Mouse (Mus musculus) forebrain, embryonic 15.5 days (tissue): ENCODE results near the gene Arhgap31. TPM values are rescaled to one million over a fixed set of nuclear protein-coding genes. Genes with fewer than 3 reads are reported as not detected.

ENCODE experiments used
- ATAC-seq: fragments of 200-750 bp; cut with Nextera tagmentation; replicated peaks from 2 replicates; pipeline ENCODE4 v1.8.0; 2017; ENCODE audit warnings: mild to moderate bottlenecking, moderate TSS enrichment, moderate library complexity
- H3K27ac ChIP-seq: fragments of 300-500 bp; sonication (generic); replicated peaks from 2 replicates; pipeline ENCODE4 v1.5.1; 2015; ENCODE audit warnings: mild to moderate bottlenecking, inconsistent platforms
- H3K27me3 ChIP-seq: fragments of 300-500 bp; sonication (generic); 2 replicates; pipeline ENCODE4 v1.6.1; 2015; ENCODE audit warnings: inconsistent platforms
- H3K36me3 ChIP-seq: fragments of 300-500 bp; sonication (generic); 2 replicates; pipeline ENCODE4 v1.6.1; 2015; ENCODE audit warnings: mild to moderate bottlenecking, inconsistent platforms
- H3K4me1 ChIP-seq: fragments of 300-500 bp; sonication (generic); 2 replicates; pipeline ENCODE4 v1.6.1; 2015; ENCODE audit warnings: inconsistent platforms
- H3K4me2 ChIP-seq: fragments of 300-500 bp; sonication (generic); replicated peaks from 2 replicates; pipeline ENCODE4 v1.6.1; 2015; ENCODE audit warnings: mild to moderate bottlenecking, inconsistent platforms
- H3K4me3 ChIP-seq: fragments of 300-500 bp; sonication (generic); 2 replicates; pipeline ENCODE4 v1.5.1; 2015; ENCODE audit warnings: mild to moderate bottlenecking, inconsistent platforms
- H3K9ac ChIP-seq: fragments of 300-500 bp; sonication (generic); replicated peaks from 2 replicates; pipeline ENCODE4 v1.6.1; 2015; ENCODE audit warnings: mild to moderate bottlenecking, inconsistent platforms
- H3K9me3 ChIP-seq: fragments of 300-500 bp; sonication (generic); 2 replicates; pipeline ENCODE4 v1.6.1; 2016; ENCODE audit warnings: inconsistent platforms
- WGBS: fragments of 180-500 bp; shearing (Covaris S2); methylation state at CpG from one replicate; pipeline ENCODE4 v1.1.7; 2015; ENCODE audit warnings: mixed read lengths; 5-methylcytosine and 5-hydroxymethylcytosine counted together
- polyA plus RNA-seq: library from polyadenylated mRNA; unstranded; fragments of >200 nt; fragmentation: Nextera tagmentation; extraction: Ambion mirVana; gene quantifications from 2 replicates; pipeline ENCODE4 v1.2.1, GENCODE M21; 2015

Arhgap31 gene
- 3.4 and 3.6 TPM in 2 replicates for polyA plus RNA-seq

DNA sequence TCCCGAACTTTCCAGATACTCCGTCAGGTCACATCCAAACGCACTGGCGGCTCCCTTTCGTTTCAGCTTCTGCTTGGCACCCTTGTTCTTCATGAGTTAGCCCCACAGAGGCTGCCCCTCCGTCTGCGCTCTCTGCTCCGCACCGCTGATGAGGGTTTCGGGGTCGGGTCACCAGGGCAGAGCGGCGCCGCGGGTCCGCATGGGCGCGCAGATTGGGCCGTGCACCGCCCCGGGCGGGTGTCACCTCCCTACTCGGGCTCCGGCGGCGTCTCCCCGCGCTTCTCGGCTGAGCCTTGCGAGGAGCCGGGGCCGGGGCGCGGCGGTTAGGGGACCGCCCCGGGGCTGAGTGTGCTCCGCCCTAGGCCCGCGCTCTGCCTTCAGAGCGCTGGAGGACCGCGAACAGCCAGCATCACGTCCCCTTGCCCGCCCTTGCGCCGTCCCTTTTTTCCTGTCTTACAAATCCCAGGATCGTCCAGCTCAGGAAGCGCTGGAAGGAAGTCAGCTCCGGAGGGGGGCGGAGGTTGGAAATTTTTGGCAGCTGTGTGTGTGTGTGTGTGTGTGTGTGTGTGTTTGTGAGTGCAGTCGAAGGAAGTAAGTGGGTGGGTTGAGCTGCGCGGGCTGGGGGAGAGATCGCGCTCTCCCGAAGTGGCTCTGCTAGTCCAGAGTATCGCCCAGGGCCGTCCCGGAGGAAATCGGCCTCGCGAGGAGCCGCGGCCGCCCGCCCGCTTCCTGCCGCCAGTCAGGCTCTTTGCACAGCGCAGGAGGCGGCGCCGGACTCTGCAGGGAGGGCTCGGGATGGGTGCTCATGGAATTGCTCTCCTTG is at the start of gene Arhgap31:
Gene Arhgap31, minus strand, starts transcription at position 694 of the 823 bp plus-strand sequence.
- WGBS: 0% methylated on average over 60 of the region's 74 CpGs
- no peaks in the 10 kb centered on the region for H3K27me3 ChIP-seq
- peak; percentile 94 for ATAC-seq

DNA sequence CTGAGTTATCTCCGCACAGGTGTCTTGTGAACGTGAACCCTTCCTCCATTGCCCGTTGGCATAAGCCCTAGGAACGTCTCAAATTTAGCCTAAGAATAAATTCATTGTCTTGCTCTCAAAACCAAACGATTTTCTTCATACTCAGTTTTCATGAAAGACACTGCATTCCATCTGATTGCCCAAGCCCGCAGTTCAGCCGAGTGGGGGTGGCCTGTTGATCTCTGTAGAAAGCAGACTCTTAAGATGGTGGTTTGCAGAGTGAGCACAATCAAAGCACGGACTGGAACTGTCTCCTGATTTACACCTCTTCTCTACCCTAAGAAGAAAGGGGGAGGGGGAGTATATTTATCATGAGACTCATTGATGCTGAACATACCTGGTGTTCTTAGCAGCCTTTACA is 49.3 kb upstream of the Arhgap31 start:
- Histone ChIP-seq H3K4me2 (no peak overlapping the region), H3K9me3 (no peaks in the 10 kb centered on the region), H3K9ac (no peak overlapping the region), H3K4me1 (no peaks in the 10 kb centered on the region), H3K27me3 (no peaks in the 10 kb centered on the region), H3K4me3 (no peak overlapping the region), H3K27ac (no peak overlapping the region), H3K36me3 (peaks cover 20% of the 10 kb centered on the region)
- ATAC-seq: no peak
- WGBS: 91% methylated on average over 8 of the region's 8 CpGs

More for the DNA sequence above, at the start of gene Arhgap31:
- peak within 1 kb of the TSS; percentile 58 for H3K4me3 ChIP-seq
- H3K4me1 ChIP-seq: peaks cover 10% of the 10 kb centered on the region
- H3K9ac ChIP-seq: peak within 1 kb of the TSS; percentile 62
- H3K9me3 ChIP-seq: no peaks in the 10 kb centered on the region
- no peaks in the 10 kb centered on the region for H3K36me3 ChIP-seq
- H3K27ac ChIP-seq: peak within 1 kb of the TSS; percentile 72
- peak within 1 kb of the TSS; percentile 83 for H3K4me2 ChIP-seq

DNA sequence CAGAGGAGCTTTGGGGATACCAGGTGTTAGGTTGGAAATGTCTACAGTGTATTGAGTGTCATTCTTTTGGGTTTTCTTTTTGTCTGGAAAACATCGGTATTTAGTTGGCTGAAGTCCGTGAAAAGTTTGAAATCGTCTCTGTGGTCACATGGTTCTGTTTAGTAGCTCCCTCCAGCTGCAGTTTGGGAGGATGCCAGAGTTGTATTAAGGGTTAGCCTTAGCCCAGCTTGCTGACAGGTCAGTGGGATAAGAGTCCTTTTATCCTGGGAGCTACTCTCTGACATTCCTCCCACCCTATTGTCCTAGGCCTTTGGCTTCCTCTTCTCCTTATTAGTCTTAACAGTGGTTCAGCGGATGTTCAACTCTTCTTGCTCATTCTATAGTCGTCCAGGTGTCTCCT is 48.9 kb upstream of the Arhgap31 start:
- H3K4me3 ChIP-seq: no peak overlapping the region
- ATAC-seq: no peak
- no peaks in the 10 kb centered on the region for H3K27me3 ChIP-seq
- H3K27ac ChIP-seq: no peak overlapping the region
- H3K9me3 ChIP-seq: no peaks in the 10 kb centered on the region
- no peak overlapping the region for H3K9ac ChIP-seq
- H3K4me1 ChIP-seq: no peaks in the 10 kb centered on the region
- H3K4me2 ChIP-seq: no peak overlapping the region
- 80% methylated on average over 5 of the region's 5 CpGs for WGBS
- H3K36me3 ChIP-seq: peaks cover 20% of the 10 kb centered on the region

DNA sequence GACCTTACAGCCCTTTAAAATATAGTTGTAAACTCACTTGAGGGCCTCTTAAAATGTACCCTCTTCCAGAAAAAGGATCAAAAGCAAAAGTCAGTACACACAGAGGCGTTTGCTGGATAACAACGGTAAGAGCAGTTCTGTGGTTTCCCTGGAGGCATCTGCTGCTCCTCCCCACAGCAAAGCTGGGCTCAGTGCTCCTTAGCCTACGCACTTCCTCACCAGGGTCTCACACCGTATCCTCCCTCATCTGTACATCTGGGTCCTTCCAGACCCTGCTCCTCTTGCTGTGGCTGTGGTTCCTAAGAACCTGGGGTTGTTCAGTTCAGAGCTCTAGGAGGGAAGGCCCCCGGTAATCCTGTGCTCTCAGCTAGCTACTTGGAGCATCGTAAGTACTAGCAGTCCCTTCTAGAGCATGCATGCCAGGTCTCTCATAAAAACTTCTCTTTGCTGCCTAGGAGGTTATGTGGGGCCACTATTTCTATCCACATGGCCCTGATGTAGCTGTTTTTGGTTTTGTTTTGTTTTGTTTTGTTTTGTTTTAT is 47.8 kb upstream of the Arhgap31 start:
- Histone ChIP-seq H3K4me2 (no peak overlapping the region), H3K27me3 (no peaks in the 10 kb centered on the region), H3K9me3 (no peaks in the 10 kb centered on the region), H3K4me3 (no peak overlapping the region), H3K9ac (no peak overlapping the region), H3K36me3 (peaks cover 16% of the 10 kb centered on the region), H3K4me1 (no peaks in the 10 kb centered on the region), H3K27ac (no peak overlapping the region)
- no peak for ATAC-seq
- WGBS: 86% methylated on average over 6 of the region's 6 CpGs

DNA sequence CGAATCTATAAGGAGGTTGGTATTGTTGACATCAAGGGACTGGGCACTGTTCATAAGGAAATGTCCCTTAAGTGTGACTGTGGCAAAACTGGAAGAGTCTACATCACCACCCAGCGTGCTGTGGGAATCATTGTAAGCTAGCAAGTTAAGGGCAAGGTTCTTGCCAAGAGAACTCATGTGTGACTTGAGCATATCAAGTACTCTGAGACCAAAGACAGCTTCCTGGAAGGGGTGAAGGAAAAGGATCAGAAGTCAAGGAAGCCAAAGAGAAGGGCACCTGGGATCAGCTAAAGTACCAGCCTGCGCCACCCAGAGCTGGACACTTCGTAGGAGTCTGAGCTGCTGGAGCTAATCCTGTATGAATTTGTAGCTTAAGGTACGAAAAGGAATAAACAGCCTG is 47.2 kb upstream of the Arhgap31 start:
- Histone ChIP-seq H3K9me3 (no peaks in the 10 kb centered on the region), H3K27me3 (no peaks in the 10 kb centered on the region), H3K4me1 (no peaks in the 10 kb centered on the region), H3K4me3 (no peak overlapping the region), H3K27ac (no peak overlapping the region), H3K9ac (no peak overlapping the region), H3K36me3 (peaks cover 14% of the 10 kb centered on the region), H3K4me2 (no peak overlapping the region)
- WGBS: 94% methylated on average over 5 of the region's 5 CpGs
- ATAC-seq: no peak

DNA sequence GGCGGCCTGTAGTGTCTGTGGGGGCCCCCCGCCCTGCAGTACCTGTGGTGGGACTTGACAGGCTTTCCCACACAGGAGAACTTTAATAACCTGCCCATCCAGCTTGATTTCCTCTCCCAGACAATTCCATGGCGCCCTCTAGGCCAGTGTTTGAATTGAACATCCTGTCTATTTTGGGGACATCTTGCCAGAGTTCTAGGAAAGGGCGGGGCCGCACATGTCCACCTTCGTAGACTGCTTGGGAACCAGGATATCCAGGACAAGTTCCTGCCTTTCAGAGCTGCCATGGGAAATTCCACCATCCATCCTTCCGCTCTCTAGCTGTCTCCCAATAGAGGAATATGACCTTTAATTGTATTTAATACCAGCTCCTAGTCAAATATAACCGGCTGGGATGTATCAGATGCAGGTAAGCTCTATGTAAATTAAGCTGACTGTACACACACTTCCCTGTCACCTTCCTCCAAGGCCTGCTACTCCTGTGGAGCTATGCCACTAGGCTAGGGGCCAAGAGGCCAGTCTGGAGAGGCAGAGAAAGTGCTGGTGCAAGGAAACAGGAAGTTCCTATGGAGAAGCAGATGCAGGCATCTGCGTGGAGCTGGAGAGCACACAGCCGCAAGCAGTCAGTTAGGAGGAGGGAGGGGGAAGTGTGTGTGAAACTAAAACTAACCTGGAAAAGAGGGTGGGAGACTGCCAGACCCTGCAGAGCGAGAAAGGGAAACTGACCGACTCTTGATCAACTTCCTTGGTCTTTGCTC is 45.2 kb upstream of the Arhgap31 start:
- WGBS: 87% methylated on average over 12 of the region's 12 CpGs
- Histone ChIP-seq H3K9me3 (no peaks in the 10 kb centered on the region), H3K4me2 (no peak overlapping the region), H3K9ac (no peak overlapping the region), H3K36me3 (peaks cover 14% of the 10 kb centered on the region), H3K4me1 (no peaks in the 10 kb centered on the region), H3K27ac (no peak overlapping the region), H3K4me3 (no peak overlapping the region), H3K27me3 (no peaks in the 10 kb centered on the region)
- ATAC-seq: no peak

DNA sequence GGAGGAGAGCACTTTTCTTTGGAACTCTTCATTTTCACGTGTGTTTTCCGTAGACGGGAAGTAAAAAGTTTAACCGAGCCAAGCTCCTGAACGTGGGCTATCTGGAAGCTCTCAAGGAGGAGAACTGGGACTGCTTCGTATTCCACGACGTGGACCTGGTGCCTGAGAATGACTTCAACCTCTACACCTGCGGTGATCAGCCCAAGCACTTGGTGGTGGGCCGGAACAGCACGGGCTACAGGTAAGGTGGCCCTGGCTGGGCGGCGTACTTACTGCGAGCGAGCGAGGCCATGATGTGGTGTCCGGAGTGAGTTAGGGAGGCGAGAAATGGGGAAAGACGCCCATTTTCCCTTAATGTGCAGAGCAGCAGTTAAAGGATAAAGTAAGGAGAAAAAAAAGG is 44.6 kb upstream of the Arhgap31 start:
- Histone ChIP-seq H3K4me1 (no peaks in the 10 kb centered on the region), H3K4me2 (no peak overlapping the region), H3K4me3 (no peak overlapping the region), H3K9me3 (no peaks in the 10 kb centered on the region), H3K36me3 (peaks cover 14% of the 10 kb centered on the region), H3K9ac (no peak overlapping the region), H3K27ac (no peak overlapping the region), H3K27me3 (no peaks in the 10 kb centered on the region)
- no peak for ATAC-seq
- 95% methylated on average over 19 of the region's 19 CpGs for WGBS

DNA sequence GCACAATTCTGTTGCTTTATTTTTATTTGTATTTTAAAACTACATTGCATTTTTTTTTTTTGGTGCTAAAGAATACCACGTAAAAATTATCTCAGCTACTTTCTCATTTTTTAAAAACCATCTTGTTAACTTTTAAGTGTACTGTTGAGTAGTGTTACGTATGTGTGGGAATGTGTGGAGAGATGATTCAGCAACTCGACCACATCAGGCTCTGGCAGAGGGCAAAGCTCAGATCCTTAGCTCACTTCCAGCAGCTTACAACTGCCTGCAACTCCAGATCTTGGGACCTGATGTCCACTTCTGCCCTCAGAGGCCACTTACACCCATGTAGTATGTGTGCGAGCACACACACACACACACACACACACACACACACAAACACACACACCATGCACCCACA is 43.5 kb upstream of the Arhgap31 start:
- Histone ChIP-seq H3K27me3 (no peaks in the 10 kb centered on the region), H3K36me3 (peaks cover 14% of the 10 kb centered on the region), H3K4me3 (no peak overlapping the region), H3K4me2 (no peak overlapping the region), H3K9ac (no peak overlapping the region), H3K9me3 (no peaks in the 10 kb centered on the region), H3K4me1 (no peaks in the 10 kb centered on the region), H3K27ac (no peak overlapping the region)
- no peak for ATAC-seq
- WGBS: 66% methylated on average over 4 of the region's 4 CpGs

DNA sequence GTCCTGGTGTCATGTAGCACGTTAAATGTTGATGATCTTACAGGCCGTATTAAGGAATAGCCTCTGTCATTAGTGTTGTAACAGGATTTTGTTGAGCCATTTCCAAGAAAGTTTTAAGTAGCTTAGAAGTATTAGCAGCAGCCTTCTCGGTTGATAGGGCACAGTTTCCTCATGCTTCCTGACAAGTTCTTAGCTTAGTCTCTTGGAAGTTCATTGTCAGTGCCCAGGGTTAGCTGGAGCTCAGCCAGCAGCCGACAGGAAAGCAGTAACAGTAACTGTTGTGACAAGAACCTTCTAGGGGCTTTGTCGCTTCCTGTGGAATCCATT is 43.1 kb upstream of the Arhgap31 start:
- 15% methylated on average over 5 of the region's 5 CpGs for WGBS

DNA sequence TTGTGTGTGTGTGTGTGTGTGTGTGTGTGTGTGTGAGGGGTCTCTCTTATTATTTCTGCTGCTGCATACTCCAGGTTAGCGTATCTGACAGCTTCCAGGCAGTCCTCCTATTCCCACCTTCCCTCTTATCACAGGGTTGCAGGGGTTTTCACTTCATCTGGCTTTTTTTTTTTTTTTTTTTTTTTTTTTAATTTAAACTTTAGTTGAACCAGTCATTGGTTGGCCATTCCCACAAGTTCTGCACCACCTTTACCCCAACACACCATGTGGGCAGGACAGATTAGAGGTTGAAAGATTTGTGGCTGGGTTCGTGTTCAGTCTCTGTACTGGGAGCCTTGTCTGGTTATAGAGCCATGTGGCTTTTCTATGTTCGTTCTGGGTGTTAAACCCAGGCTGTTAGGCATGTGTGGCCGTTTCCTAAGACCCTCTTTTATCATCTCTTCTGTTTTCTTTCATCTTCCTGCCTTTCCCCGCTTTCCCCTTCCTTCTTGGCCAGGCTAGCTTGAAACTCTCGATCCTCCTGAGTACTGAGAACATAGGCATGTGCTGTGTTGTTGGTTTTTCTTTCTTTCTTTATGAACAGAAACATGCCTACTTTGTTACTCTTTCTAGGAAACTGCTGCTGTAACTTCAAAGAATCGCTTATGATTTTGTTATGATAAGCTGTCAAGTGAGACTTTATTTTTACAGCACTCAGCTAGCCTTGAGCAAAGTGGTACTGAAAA is 42.5 kb upstream of the Arhgap31 start:
- no peak for ATAC-seq
- H3K4me1 ChIP-seq: no peaks in the 10 kb centered on the region
- no peak overlapping the region for H3K4me3 ChIP-seq
- H3K4me2 ChIP-seq: no peak overlapping the region
- no peaks in the 10 kb centered on the region for H3K9me3 ChIP-seq
- peaks cover 14% of the 10 kb centered on the region for H3K36me3 ChIP-seq
- 68% methylated on average over 7 of the region's 7 CpGs for WGBS
- H3K27ac ChIP-seq: no peak overlapping the region
- no peak overlapping the region for H3K9ac ChIP-seq
- H3K27me3 ChIP-seq: no peaks in the 10 kb centered on the region

More for the DNA sequence above, 43.1 kb upstream of the Arhgap31 start:
- no peaks in the 10 kb centered on the region for H3K27me3 ChIP-seq
- H3K36me3 ChIP-seq: peaks cover 14% of the 10 kb centered on the region
- H3K9me3 ChIP-seq: no peaks in the 10 kb centered on the region
- ATAC-seq: no peak
- no peak overlapping the region for H3K4me2 ChIP-seq
- no peak overlapping the region for H3K4me3 ChIP-seq
- H3K4me1 ChIP-seq: no peaks in the 10 kb centered on the region
- H3K27ac ChIP-seq: no peak overlapping the region
- no peak overlapping the region for H3K9ac ChIP-seq

DNA sequence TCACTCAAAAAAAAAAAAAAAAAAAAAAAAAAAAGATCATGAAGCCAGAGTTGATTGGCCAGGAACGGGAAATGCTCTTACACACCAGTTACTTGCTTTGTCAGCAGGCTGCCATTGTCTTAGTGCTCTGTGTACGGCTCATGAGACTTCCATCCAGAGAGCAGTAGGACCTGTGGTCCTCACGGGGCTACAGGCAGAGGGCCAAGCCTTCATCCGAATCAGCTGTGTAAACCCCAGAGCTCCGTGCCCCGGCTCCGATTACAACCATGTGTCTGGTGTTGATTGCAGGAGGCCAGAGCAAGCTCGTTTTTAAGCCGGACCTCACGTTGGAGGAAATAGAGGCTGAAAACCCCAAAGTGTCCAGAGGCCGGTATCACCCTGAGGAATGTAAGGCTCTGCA is 40.6 kb upstream of the Arhgap31 start:
- Histone ChIP-seq H3K27ac (no peak overlapping the region), H3K9me3 (no peaks in the 10 kb centered on the region), H3K27me3 (no peaks in the 10 kb centered on the region), H3K4me1 (no peaks in the 10 kb centered on the region), H3K36me3 (peaks cover 10% of the 10 kb centered on the region), H3K4me2 (no peak overlapping the region), H3K9ac (no peak overlapping the region), H3K4me3 (no peak overlapping the region)
- ATAC-seq: no peak
- 71% methylated on average over 11 of the region's 11 CpGs for WGBS

DNA sequence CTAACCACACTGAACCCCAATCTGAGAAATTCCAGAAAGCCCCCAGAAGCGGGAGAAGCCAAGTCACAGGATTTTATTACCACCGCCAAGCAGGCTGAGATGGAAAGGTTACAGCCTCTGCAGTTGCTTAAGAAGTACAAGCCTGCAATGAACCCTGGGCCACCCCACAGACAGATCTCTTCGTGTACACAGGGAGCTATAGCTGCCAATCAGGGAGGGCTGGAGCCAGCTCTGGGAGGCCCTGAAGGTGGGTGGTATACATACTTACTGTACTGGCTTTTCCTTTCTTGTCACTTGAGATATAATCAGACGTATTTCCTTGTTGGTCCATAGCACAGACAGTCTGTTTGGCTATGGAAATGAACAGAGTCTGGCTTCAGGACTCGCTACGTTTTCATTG is 37.7 kb upstream of the Arhgap31 start:
- no peaks in the 10 kb centered on the region for H3K27me3 ChIP-seq
- no peaks in the 10 kb centered on the region for H3K4me1 ChIP-seq
- no peak for ATAC-seq
- no peak overlapping the region for H3K27ac ChIP-seq
- H3K4me2 ChIP-seq: no peak overlapping the region
- H3K4me3 ChIP-seq: no peak overlapping the region
- no peak overlapping the region for H3K9ac ChIP-seq
- H3K9me3 ChIP-seq: no peaks in the 10 kb centered on the region
- no peaks in the 10 kb centered on the region for H3K36me3 ChIP-seq
- 87% methylated on average over 6 of the region's 6 CpGs for WGBS
